Mouse (Mus musculus): Measurements from ENCODE around the gene Noc4l.

DNA sequence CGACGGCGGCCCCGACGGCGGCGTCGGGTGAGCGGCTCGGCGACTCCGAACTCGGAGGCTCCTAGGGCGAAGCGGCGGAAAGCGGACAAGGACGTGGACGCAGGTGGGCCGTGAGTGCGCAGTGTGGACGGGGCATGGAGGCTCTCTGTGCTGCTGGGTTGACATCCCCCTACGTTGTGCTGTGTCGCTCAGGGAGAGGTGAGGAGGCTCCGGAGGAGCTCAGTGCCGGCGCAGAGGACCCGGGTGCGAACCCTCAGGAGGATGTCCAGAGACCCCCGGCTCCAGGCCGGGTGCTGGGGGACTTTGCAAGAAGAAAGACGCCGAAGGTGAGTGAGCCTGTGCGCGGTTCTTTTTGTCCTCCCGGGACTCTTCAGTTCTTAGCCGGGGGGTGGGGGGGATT, 469 bp upstream of the Noc4l start:
- TF ChIP-seq POLR2A (IDR thresholded peaks at IDR 0.05; ENCODE audit: low read depth, low read length) (no peak), CTCF (IDR thresholded peaks at IDR 0.05; ENCODE audit: extremely low read depth, insufficient read depth, insufficient read length, insufficient replicate concordance) (no peak)
